Mouse (Mus musculus): Measurements from ENCODE around the gene Rnase13. TPM values are rescaled to one million over a fixed set of nuclear protein-coding genes. Genes with fewer than 3 reads are reported as not detected.

Gene Rnase13
- polyA plus RNA-seq (2014; fragmentation: Nextera tagmentation; extraction: Ambion mirVana), result not detected in 2 replicates

DNA sequence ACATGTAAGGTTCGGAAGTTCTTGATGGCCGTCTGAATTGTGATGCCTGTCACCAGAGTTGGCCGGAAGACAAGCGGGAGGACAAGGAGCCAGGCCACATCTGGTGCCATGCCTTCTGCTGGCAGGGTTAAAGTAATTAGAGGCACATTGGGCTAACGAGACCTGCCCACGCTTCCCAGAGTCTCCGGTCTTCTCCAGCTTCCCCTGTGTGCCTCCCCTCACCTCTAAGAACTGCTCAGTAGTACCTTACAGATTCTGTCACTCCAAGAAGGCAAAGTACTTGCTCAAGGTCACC is at the start of gene Rnase13:
Gene Rnase13, minus strand, starts transcription at position 203 of the 295 bp plus-strand sequence.
- no peaks in the 10 kb centered on the region for H3K9me3 ChIP-seq (ENCODE audit: control insufficient read depth, low read length)
- 89% methylated on average over 7 of the region's 7 CpGs for WGBS
- no peaks in the 10 kb centered on the region for H3K36me3 ChIP-seq (ENCODE audit: control insufficient read depth, insufficient read depth, low read length)
- H3K27ac ChIP-seq (ENCODE audit: low read depth, low read length), result no peak within 1 kb of the TSS
- no peaks in the 10 kb centered on the region for H3K4me1 ChIP-seq (replicated peaks; ENCODE audit: control insufficient read depth, insufficient read depth, low read length)
- H3K4me3 ChIP-seq (ENCODE audit: low read depth, low read length), result no peak within 1 kb of the TSS
- H3K27me3 ChIP-seq (replicated peaks; ENCODE audit: control insufficient read depth, insufficient read depth, low read length), result no peaks in the 10 kb centered on the region; the same call in 1 of the 2 replicates
- ATAC-seq (replicated peaks; ENCODE audit: low FRiP score) (no peak), DNase-seq (ENCODE audit: low spot score) (no peak)
- no peak within 1 kb of the TSS for H3K4me2 ChIP-seq
- H3K9ac ChIP-seq (ENCODE audit: low read depth, low read length), result no peak within 1 kb of the TSS

- Histone ChIP-seq H3K36me3 (ENCODE audit: control insufficient read depth, insufficient read depth, low read length) (no peaks in the 10 kb centered on the region), H3K27me3 (replicated peaks; ENCODE audit: control insufficient read depth, insufficient read depth, low read length) (no peaks in the 10 kb centered on the region), H3K4me3 (ENCODE audit: low read depth, low read length) (no peak overlapping the region), H3K27ac (ENCODE audit: low read depth, low read length) (no peak overlapping the region), H3K9me3 (ENCODE audit: control insufficient read depth, low read length) (no peaks in the 10 kb centered on the region), H3K4me2 (no peak overlapping the region), H3K9ac (ENCODE audit: low read depth, low read length) (no peak overlapping the region), H3K4me1 (replicated peaks; ENCODE audit: control insufficient read depth, insufficient read depth, low read length) (no peaks in the 10 kb centered on the region)
- no peak for DNase-seq (ENCODE audit: low spot score)
- no peak for ATAC-seq (replicated peaks; ENCODE audit: low FRiP score)
- 84% methylated on average over 3 of the region's 3 CpGs for WGBS
Measured at GRCm38 (mm10) chr14:51967400-51967799, 44.8 kb upstream of the Rnase13 start.

- H3K27ac ChIP-seq (ENCODE audit: low read depth, low read length), result no peak overlapping the region
- no peak overlapping the region for H3K9ac ChIP-seq (ENCODE audit: low read depth, low read length)
- 88% methylated on average over 2 of the region's 2 CpGs for WGBS
- H3K36me3 ChIP-seq (ENCODE audit: control insufficient read depth, insufficient read depth, low read length), result no peaks in the 10 kb centered on the region
- H3K4me1 ChIP-seq (replicated peaks; ENCODE audit: control insufficient read depth, insufficient read depth, low read length), result no peaks in the 10 kb centered on the region
- H3K4me2 ChIP-seq, result no peak overlapping the region
- H3K4me3 ChIP-seq (ENCODE audit: low read depth, low read length), result no peak overlapping the region
- no peaks in the 10 kb centered on the region; the same call in 1 of the 2 replicates for H3K9me3 ChIP-seq (ENCODE audit: control insufficient read depth, low read length)
- no peaks in the 10 kb centered on the region for H3K27me3 ChIP-seq (replicated peaks; ENCODE audit: control insufficient read depth, insufficient read depth, low read length)
- no peak for DNase-seq (ENCODE audit: low spot score)
- no peak for ATAC-seq (replicated peaks; ENCODE audit: low FRiP score)
Measured at GRCm38 (mm10) chr14:51960316-51960715, 37.7 kb upstream of the Rnase13 start.

DNA sequence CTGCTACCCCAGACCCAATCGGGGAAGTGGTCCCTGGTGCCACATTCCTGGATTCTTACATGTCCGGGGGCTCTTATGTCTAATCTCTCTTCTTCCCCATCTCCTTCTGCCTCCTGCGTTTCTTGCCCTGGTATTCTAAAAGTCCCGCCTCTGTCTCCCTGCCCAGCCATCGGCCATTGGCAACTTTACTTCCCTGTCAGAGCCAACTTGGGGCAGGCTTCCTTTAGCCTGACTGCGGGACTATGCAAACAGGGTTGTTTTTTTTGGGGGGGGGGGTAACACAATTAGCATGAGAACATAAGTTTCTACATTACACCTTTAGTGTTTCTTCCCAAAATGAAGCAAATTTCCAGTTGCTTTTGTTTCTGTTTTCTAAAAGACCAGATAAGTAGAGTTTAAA is 20.8 kb upstream of the Rnase13 start:
- no peaks in the 10 kb centered on the region for H3K27me3 ChIP-seq (replicated peaks; ENCODE audit: control insufficient read depth, insufficient read depth, low read length)
- ATAC-seq (replicated peaks; ENCODE audit: low FRiP score), result no peak
- H3K9ac ChIP-seq (ENCODE audit: low read depth, low read length), result no peak overlapping the region
- H3K36me3 ChIP-seq (ENCODE audit: control insufficient read depth, insufficient read depth, low read length), result no peaks in the 10 kb centered on the region
- H3K4me2 ChIP-seq, result no peak overlapping the region
- no peak overlapping the region for H3K4me3 ChIP-seq (ENCODE audit: low read depth, low read length)
- no peak overlapping the region for H3K27ac ChIP-seq (ENCODE audit: low read depth, low read length)
- whole genome bisulfite sequencing, result 75% methylated on average over 6 of the region's 6 CpGs
- no peaks in the 10 kb centered on the region for H3K9me3 ChIP-seq (ENCODE audit: control insufficient read depth, low read length)
- DNase-seq (ENCODE audit: low spot score), result no peak
- 0 out of 2 replicates have a peak, but pooled peaks cover 7% of the 10 kb centered on the region for H3K4me1 ChIP-seq (replicated peaks; ENCODE audit: control insufficient read depth, insufficient read depth, low read length)

DNA sequence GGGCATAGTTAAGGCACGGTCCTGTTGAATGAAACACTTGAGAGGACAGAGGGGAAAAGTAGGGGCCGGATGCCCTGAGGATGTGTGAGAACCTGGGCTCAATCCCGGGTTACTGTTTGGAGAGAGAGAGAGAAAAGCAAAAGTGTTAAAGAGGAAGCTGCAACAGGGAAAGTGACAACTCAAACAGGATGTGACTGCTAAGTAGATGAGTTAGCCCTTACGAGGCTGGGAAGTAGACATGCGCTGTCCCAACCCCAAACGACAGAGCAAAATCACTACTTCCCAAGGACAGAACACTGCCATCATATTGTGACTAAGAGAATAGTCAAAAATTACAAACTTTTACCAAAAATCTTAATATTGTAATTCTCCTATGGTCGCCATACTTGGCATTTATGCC is 19.7 kb upstream of the Rnase13 start:
- 0 out of 2 replicates have a peak, but pooled peaks cover 7% of the 10 kb centered on the region for H3K4me1 ChIP-seq (replicated peaks; ENCODE audit: control insufficient read depth, insufficient read depth, low read length)
- WGBS, result 44% methylated on average over 7 of the region's 7 CpGs
- no peak overlapping the region for H3K27ac ChIP-seq (ENCODE audit: low read depth, low read length)
- DNase-seq (ENCODE audit: low spot score), result no peak
- H3K4me3 ChIP-seq (ENCODE audit: low read depth, low read length), result no peak overlapping the region
- no peaks in the 10 kb centered on the region for H3K9me3 ChIP-seq (ENCODE audit: control insufficient read depth, low read length)
- H3K36me3 ChIP-seq (ENCODE audit: control insufficient read depth, insufficient read depth, low read length), result no peaks in the 10 kb centered on the region
- H3K4me2 ChIP-seq, result no peak overlapping the region
- no peaks in the 10 kb centered on the region for H3K27me3 ChIP-seq (replicated peaks; ENCODE audit: control insufficient read depth, insufficient read depth, low read length)
- no peak overlapping the region for H3K9ac ChIP-seq (ENCODE audit: low read depth, low read length)
- no peak for ATAC-seq (replicated peaks; ENCODE audit: low FRiP score)

GRCm38 (mm10) chr14:51941577-51941976 is 19.0 kb upstream of the Rnase13 start:
- ATAC-seq (replicated peaks; ENCODE audit: low FRiP score) (no peak), DNase-seq (ENCODE audit: low spot score) (no peak)
- H3K9me3 ChIP-seq (ENCODE audit: control insufficient read depth, low read length), result no peaks in the 10 kb centered on the region
- no peak overlapping the region for H3K27ac ChIP-seq (ENCODE audit: low read depth, low read length)
- 0 out of 2 replicates have a peak, but pooled peaks cover 7% of the 10 kb centered on the region for H3K4me1 ChIP-seq (replicated peaks; ENCODE audit: control insufficient read depth, insufficient read depth, low read length)
- no peaks in the 10 kb centered on the region for H3K36me3 ChIP-seq (ENCODE audit: control insufficient read depth, insufficient read depth, low read length)
- no peak overlapping the region for H3K4me2 ChIP-seq
- no peak overlapping the region for H3K9ac ChIP-seq (ENCODE audit: low read depth, low read length)
- WGBS, result 62% methylated on average over 9 of the region's 9 CpGs
- no peak overlapping the region for H3K4me3 ChIP-seq (ENCODE audit: low read depth, low read length)
- no peaks in the 10 kb centered on the region for H3K27me3 ChIP-seq (replicated peaks; ENCODE audit: control insufficient read depth, insufficient read depth, low read length)

DNA sequence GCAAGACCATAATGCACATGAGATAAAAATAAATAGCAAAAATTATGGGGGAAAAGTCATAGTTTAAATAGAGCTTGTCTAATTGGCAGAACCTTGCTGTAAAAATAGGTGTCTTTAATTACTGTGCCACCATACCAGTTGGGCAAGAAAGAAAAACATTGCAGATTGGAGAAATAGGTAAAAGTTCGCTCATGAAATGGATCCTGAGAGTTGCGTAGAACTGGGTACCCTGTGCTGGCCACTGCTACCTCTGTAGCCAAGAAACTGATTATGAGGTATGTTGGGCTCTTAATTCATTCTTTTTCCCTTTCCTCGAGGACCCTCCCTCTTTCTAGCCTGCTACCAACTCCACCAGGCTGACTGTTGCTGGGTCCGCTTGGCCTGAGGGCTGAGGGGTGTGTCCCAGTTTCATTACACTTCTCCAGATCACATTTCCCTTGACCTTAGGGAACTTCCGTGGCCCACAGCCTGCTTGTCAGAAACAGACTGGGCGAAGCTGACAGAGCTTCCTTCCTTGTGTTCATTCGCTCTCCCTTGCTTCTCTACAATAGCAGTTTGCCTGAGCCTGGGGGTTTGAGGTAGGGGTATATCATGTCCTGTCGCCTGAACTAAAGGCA is 18.5 kb upstream of the Rnase13 start:
- DNase-seq (ENCODE audit: low spot score), result no peak
- ATAC-seq (replicated peaks; ENCODE audit: low FRiP score), result peak; percentile 43; the same call in 1 of the 2 replicates
- Histone ChIP-seq H3K9ac (ENCODE audit: low read depth, low read length) (no peak overlapping the region), H3K4me1 (replicated peaks; ENCODE audit: control insufficient read depth, insufficient read depth, low read length) (0 out of 2 replicates have a peak, but pooled peaks cover 7% of the 10 kb centered on the region), H3K9me3 (ENCODE audit: control insufficient read depth, low read length) (no peaks in the 10 kb centered on the region), H3K4me2 (no peak overlapping the region), H3K27me3 (replicated peaks; ENCODE audit: control insufficient read depth, insufficient read depth, low read length) (no peaks in the 10 kb centered on the region), H3K36me3 (ENCODE audit: control insufficient read depth, insufficient read depth, low read length) (no peaks in the 10 kb centered on the region), H3K27ac (ENCODE audit: low read depth, low read length) (no peak overlapping the region), H3K4me3 (ENCODE audit: low read depth, low read length) (no peak overlapping the region)
- WGBS, result 39% methylated on average over 8 of the region's 8 CpGs

DNA sequence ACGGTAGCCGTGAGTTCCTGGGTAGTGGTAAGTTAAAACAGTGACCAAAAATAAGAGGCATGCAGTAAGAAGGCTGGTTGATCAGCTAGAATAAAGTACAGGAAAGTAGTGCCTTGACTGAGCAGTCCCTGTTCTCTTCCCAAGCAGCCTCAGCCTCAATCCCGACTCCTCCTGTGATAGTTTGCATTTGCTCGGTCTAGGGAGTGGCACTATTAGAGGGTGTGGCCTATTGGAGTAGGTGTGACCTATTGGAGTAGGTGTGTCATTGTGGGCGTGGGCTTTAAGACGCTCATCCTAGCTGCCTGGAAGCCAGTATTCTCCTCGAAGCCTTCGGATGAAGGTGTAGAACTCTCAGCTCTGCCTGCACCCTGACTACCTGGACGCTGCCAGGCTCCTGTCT is 16.4 kb upstream of the Rnase13 start:
- Histone ChIP-seq H3K27ac (ENCODE audit: low read depth, low read length) (no peak overlapping the region), H3K9me3 (ENCODE audit: control insufficient read depth, low read length) (no peaks in the 10 kb centered on the region), H3K4me1 (replicated peaks; ENCODE audit: control insufficient read depth, insufficient read depth, low read length) (0 out of 2 replicates have a peak, but pooled peaks cover 7% of the 10 kb centered on the region), H3K4me3 (ENCODE audit: low read depth, low read length) (no peak overlapping the region), H3K9ac (ENCODE audit: low read depth, low read length) (no peak overlapping the region), H3K36me3 (ENCODE audit: control insufficient read depth, insufficient read depth, low read length) (no peaks in the 10 kb centered on the region), H3K4me2 (no peak overlapping the region), H3K27me3 (replicated peaks; ENCODE audit: control insufficient read depth, insufficient read depth, low read length) (no peaks in the 10 kb centered on the region)
- no peak for ATAC-seq (replicated peaks; ENCODE audit: low FRiP score)
- DNase-seq (ENCODE audit: low spot score), result no peak
- 82% methylated on average over 9 of the region's 9 CpGs for WGBS
